34 mouse cellular contexts compared by ENCODE assay signal in genomic region chr4:123355941-123356340, GRCm38 (mm10). TPM values are rescaled to one million over a fixed set of nuclear protein-coding genes. Genes with fewer than 3 reads are reported as not detected.
"Had no signal": no experiment of that assay in that cellular context is flagged by ENCODE, and none has a peak within 500 bp of the region (broad histone marks: within the 10 kb centered on the region; RNA-seq: fewer than 3 reads in every experiment).

No protein-coding gene starts in this region.

- H3K27me3 ChIP-seq: heart, embryonic 12.5 days; hindbrain, embryonic 12.5 days; intestine, embryonic 15.5 days; limb, embryonic 12.5 days had no signal

- H3K27ac ChIP-seq: gastrocnemius, adult 2 months; heart, adult 2 months; hindbrain, embryonic 10.5 days; hindbrain, embryonic 12.5 days; hindbrain, embryonic 14.5 days; intestine, embryonic 15.5 days; kidney, postnatal 0 days; limb, embryonic 12.5 days had no signal

- H3K9me3 ChIP-seq: heart, embryonic 12.5 days; hindbrain, embryonic 10.5 days; hindbrain, embryonic 12.5 days; intestine, embryonic 15.5 days; limb, embryonic 12.5 days had no signal

- DNase-seq: gastrocnemius, adult 2 months; gastrocnemius, postnatal 10 days; gastrocnemius, postnatal 25 days; heart, adult 2 months; heart, postnatal 10 days; heart, postnatal 4 days; kidney, adult 18-20 months; kidney, adult 8-10 months; kidney, postnatal 14 days; kidney, postnatal 36 days; layer of hippocampus, adult 9-11 months; layer of hippocampus, postnatal 36 days; left cerebral cortex, postnatal 4 days; liver had no signal

- H3K4me1 ChIP-seq: heart, embryonic 12.5 days; hindbrain, embryonic 10.5 days; hindbrain, embryonic 12.5 days; intestine, embryonic 15.5 days; limb, embryonic 12.5 days had no signal

- H3K4me3 ChIP-seq: gastrocnemius, adult 2 months; heart, adult 2 months; heart, embryonic 12.5 days; hindbrain, embryonic 10.5 days; hindbrain, embryonic 12.5 days; intestine, embryonic 15.5 days; limb, embryonic 12.5 days had no signal

RNA-seq across cellular contexts. Expression of gene Bmp8a, which starts 12.9 kb away (rescaled TPM):
- total RNA-seq: gastrocnemius, postnatal 4 days; granulocyte monocyte progenitor cell, adult 5-6 weeks; heart, adult 2 months; layer of hippocampus, adult 18-20 months; layer of hippocampus, postnatal 14 days; layer of hippocampus, postnatal 36 days; left cerebral cortex, adult 8-10 months had no signal
- polyA plus RNA-seq: heart, adult 2 months; heart, embryonic 14.5 days; inflammation-experienced regulatory T-cells, adult 6 months had no signal

RNA-seq across cellular contexts. Expression of gene Oxct2a, which starts 32.5 kb away (rescaled TPM):
- total RNA-seq: gastrocnemius, postnatal 4 days; granulocyte monocyte progenitor cell, adult 5-6 weeks; heart, adult 2 months; heart, postnatal 10 days; heart, postnatal 25 days; heart, postnatal 4 days; layer of hippocampus, adult 18-20 months; left cerebral cortex, postnatal 10 days; left cerebral cortex, postnatal 25 days had no signal
- polyA plus RNA-seq: frontal cortex, adult 2 months; heart, embryonic 12.5 days; heart, embryonic 14.5 days; heart, embryonic 16.5 days; hindbrain, embryonic 10.5 days; hindbrain, embryonic 12.5 days; inflammation-experienced regulatory T-cells, adult 6 months; intestine, embryonic 15.5 days; kidney, embryonic 14.5 days; kidney, postnatal 0 days; limb, embryonic 12.5 days had no signal
